Mouse (Mus musculus) thymus, adult 2 months (tissue): ENCODE measurements around the gene Gm28043. TPM values are rescaled to one million over a fixed set of nuclear protein-coding genes. Genes with fewer than 3 reads are reported as not detected.

Experiments
- DNase-seq: peaks from one replicate; pipeline ENCODE4 v3.0.0; 2021
- H3K27ac ChIP-seq: fragments of 200-500 bp; 2 replicates; pipeline ENCODE4 v1.5.1; 2012; ENCODE audit warnings: low read length, control low read depth; ENCODE audit not compliant: control insufficient read depth, insufficient read depth
- H3K27me3 ChIP-seq: fragments of 200-500 bp; 2 replicates; pipeline ENCODE4 v1.6.1; 2012; ENCODE audit warnings: mild to moderate bottlenecking, low read length, moderate library complexity, mixed read lengths; ENCODE audit not compliant: control insufficient read depth, insufficient read depth
- H3K36me3 ChIP-seq: fragments of 200-500 bp; 2 replicates; pipeline ENCODE4 v1.6.1; 2012; ENCODE audit warnings: mild to moderate bottlenecking, low read length, moderate library complexity; ENCODE audit not compliant: control insufficient read depth, insufficient read depth
- H3K4me1 ChIP-seq: fragments of 200-500 bp; replicated peaks from 2 replicates; pipeline ENCODE4 v1.6.1; 2012; ENCODE audit warnings: low read length; ENCODE audit not compliant: control insufficient read depth, insufficient read depth
- H3K4me3 ChIP-seq: fragments of 200-500 bp; 2 replicates; pipeline ENCODE4 v1.5.1; 2012; ENCODE audit warnings: mild to moderate bottlenecking, low read length, control low read depth, moderate library complexity; ENCODE audit not compliant: control insufficient read depth, insufficient read depth
- CTCF ChIP-seq: fragments of 200-500 bp; IDR thresholded peaks from 2 replicates; pipeline ENCODE4 v1.5.1; 2012; ENCODE audit warnings: mild to moderate bottlenecking, control low read depth, low read length, moderate library complexity, borderline replicate concordance; ENCODE audit not compliant: control insufficient read depth, poor library complexity, insufficient read depth; ENCODE audit errors: extremely low read depth
- POLR2A ChIP-seq: fragments of 200-500 bp; IDR thresholded peaks from 2 replicates; pipeline ENCODE4 v1.6.1; 2012; ENCODE audit warnings: mild to moderate bottlenecking, low read length, control low read depth, moderate library complexity; ENCODE audit not compliant: control insufficient read depth, poor library complexity, insufficient read depth; ENCODE audit errors: extremely low read depth
- WGBS: fragments of 180-500 bp; shearing (Covaris S2); methylation state at CpG from one replicate; pipeline ENCODE4 v1.1.7; 2018; 5-methylcytosine and 5-hydroxymethylcytosine counted together
- polyA plus RNA-seq: library from polyadenylated mRNA; depleted of rRNA; stranded (reverse); fragments of >200 nt; gene quantifications from 2 replicates; pipeline ENCODE4 v1.2.3, GENCODE M21; 2012

The Gm28043 gene
- polyA plus RNA-seq, 1 experiment: 2.2 TPM

GRCm38 (mm10) chr17:29679038-29679767 is 64.5 kb downstream of the Gm28043 start:
- no peak for TF ChIP-seq POLR2A
- no peak for TF ChIP-seq CTCF
- Histone ChIP-seq H3K36me3 (peaks cover 59% of the 10 kb centered on the region), H3K27ac (no peak overlapping the region), H3K4me3 (no peak overlapping the region), H3K27me3 (no peaks in the 10 kb centered on the region), H3K4me1 (no peaks in the 10 kb centered on the region)
- 88% methylated on average over 6 of the region's 6 CpGs for WGBS
- no peak for DNase-seq

DNA sequence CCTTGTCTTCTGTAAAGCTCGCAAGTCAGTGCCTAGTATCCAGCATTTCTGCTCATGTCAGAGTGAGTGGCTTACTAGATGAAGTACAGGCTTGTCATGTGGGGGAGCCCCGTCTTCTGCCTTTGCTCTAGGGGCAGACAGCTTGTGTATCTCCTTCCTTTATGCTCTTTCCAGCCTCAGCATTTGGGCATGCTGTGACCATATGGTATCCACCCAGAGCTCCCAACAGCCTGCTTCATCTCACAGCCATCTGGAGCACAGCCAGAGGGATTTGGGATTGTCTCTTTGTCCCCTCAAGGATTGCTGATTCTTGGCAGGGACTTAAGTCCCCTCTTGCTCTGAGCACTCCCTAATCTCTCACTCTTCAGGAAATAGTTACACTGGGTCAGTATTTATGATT is 65.5 kb downstream of the Gm28043 start:
- Histone ChIP-seq H3K4me3 (no peak overlapping the region), H3K36me3 (peaks cover 59% of the 10 kb centered on the region), H3K27me3 (no peaks in the 10 kb centered on the region), H3K4me1 (no peaks in the 10 kb centered on the region), H3K27ac (no peak overlapping the region)
- no peak for DNase-seq
- WGBS: 95% methylated on average over 2 of the region's 2 CpGs
- TF ChIP-seq POLR2A (no peak), CTCF (no peak)

- H3K4me1 ChIP-seq: no peaks in the 10 kb centered on the region
- TF ChIP-seq POLR2A (no peak), CTCF (no peak)
- no peak for DNase-seq
- no peaks in the 10 kb centered on the region for H3K27me3 ChIP-seq
- H3K4me3 ChIP-seq: no peak overlapping the region
- H3K27ac ChIP-seq: no peak overlapping the region
- WGBS: 81% methylated on average over 2 of the region's 2 CpGs
- peaks cover 57% of the 10 kb centered on the region for H3K36me3 ChIP-seq
Measured at GRCm38 (mm10) chr17:29680921-29681320, 66.2 kb downstream of the Gm28043 start.

- DNase-seq: no peak
- Histone ChIP-seq H3K4me3 (no peak overlapping the region), H3K4me1 (no peaks in the 10 kb centered on the region), H3K27ac (no peak overlapping the region), H3K36me3 (peaks cover 56% of the 10 kb centered on the region), H3K27me3 (no peaks in the 10 kb centered on the region)
- 98% methylated on average over 9 of the region's 9 CpGs for WGBS
- TF ChIP-seq CTCF (no peak), POLR2A (no peak)
Measured at GRCm38 (mm10) chr17:29681669-29682068, 67.0 kb downstream of the Gm28043 start.

DNA sequence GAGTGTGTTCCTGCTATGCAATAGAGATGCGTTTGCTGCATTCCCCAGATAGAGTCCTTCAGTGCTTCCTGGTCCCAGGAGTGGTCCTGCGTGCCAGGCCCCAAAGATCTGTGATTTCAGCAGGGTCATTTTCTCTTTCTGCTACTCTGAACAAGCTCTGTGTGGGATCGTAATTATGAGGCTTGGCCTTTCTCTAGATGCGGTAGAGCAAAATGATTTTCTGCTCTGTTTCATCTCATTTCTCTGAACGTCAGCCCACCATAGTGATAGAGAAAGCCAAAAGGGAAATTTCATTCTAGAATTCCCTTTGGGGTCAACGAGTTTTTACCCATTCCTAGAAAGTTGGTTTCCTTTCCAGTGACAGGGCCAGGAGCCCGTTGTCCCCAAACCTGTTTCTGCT is 67.6 kb downstream of the Gm28043 start:
- WGBS: 95% methylated on average over 7 of the region's 7 CpGs
- H3K4me1 ChIP-seq: no peaks in the 10 kb centered on the region
- TF ChIP-seq CTCF: no peak
- H3K36me3 ChIP-seq: peaks cover 56% of the 10 kb centered on the region
- H3K4me3 ChIP-seq: no peak overlapping the region
- DNase-seq: no peak
- H3K27ac ChIP-seq: no peak overlapping the region
- H3K27me3 ChIP-seq: no peaks in the 10 kb centered on the region

DNA sequence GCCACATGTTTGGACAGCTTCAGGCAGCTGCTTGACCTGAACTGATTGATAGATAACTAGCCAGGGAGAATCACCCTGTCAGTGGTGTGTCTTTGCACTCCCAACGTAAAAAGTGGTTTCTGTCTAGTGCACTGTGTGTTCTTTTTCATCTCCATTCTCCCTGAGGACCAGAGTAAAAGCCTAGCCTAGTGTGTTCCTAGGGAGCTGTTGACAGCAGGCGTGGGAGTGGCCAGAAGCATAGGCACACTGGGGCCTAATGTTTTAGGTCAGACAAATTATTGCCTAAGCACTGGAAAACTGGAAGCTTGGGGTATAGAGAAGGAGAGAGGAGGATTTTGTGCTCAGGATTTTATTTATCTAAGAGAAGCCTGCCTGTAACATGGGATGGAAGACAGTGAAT is 68.5 kb downstream of the Gm28043 start:
- TF ChIP-seq CTCF (no peak), POLR2A (no peak)
- Histone ChIP-seq H3K27ac (no peak overlapping the region), H3K4me1 (no peaks in the 10 kb centered on the region), H3K36me3 (peaks cover 56% of the 10 kb centered on the region), H3K27me3 (no peaks in the 10 kb centered on the region), H3K4me3 (no peak overlapping the region)
- no peak for DNase-seq
- 100% methylated on average over 2 of the region's 2 CpGs for WGBS

GRCm38 (mm10) chr17:29684275-29684674 is 69.6 kb downstream of the Gm28043 start:
- Histone ChIP-seq H3K27me3 (no peaks in the 10 kb centered on the region), H3K4me1 (no peaks in the 10 kb centered on the region), H3K36me3 (peaks cover 60% of the 10 kb centered on the region), H3K4me3 (no peak overlapping the region), H3K27ac (no peak overlapping the region)
- TF ChIP-seq POLR2A (no peak), CTCF (no peak)
- no peak for DNase-seq
- WGBS: 95% methylated on average over 4 of the region's 4 CpGs
